Mouse (Mus musculus) liver, embryonic 15.5 days (tissue): Measurements from ENCODE around the gene Sp110. TPM values are rescaled to one million over a fixed set of nuclear protein-coding genes. Genes with fewer than 3 reads are reported as not detected.
"Not testable (repeated sequence)": the region's sequence is repeated elsewhere in the genome, so short reads cannot be mapped to it uniquely, and the experiment has no call there.

Experiments
- ATAC-seq: fragments of 200-750 bp; cut with Nextera tagmentation; 2 replicates; pipeline ENCODE4 v1.8.0; 2017; ENCODE audit warnings: moderate number of reproducible peaks, mild to moderate bottlenecking, moderate library complexity; ENCODE audit not compliant: insufficient read depth
- H3K27ac ChIP-seq: fragments of 300-500 bp; sonication (generic); replicated peaks from 2 replicates; pipeline ENCODE4 v1.5.1; 2015; ENCODE audit warnings: mild to moderate bottlenecking, inconsistent platforms
- H3K27me3 ChIP-seq: fragments of 300-500 bp; sonication (generic); 2 replicates; pipeline ENCODE4 v1.6.1; 2015; ENCODE audit warnings: mild to moderate bottlenecking, inconsistent platforms
- H3K36me3 ChIP-seq: fragments of 300-500 bp; sonication (generic); replicated peaks from 2 replicates; pipeline ENCODE4 v1.6.1; 2015; ENCODE audit warnings: moderate library complexity, mild to moderate bottlenecking, inconsistent platforms
- H3K4me1 ChIP-seq: fragments of 300-500 bp; sonication (generic); replicated peaks from 2 replicates; pipeline ENCODE4 v1.6.1; 2015; ENCODE audit warnings: inconsistent platforms
- H3K4me2 ChIP-seq: fragments of 300-500 bp; sonication (generic); 2 replicates; pipeline ENCODE4 v1.6.1; 2015; ENCODE audit warnings: moderate library complexity, mild to moderate bottlenecking, inconsistent platforms
- H3K4me3 ChIP-seq: fragments of 300-500 bp; sonication (generic); replicated peaks from 2 replicates; pipeline ENCODE4 v1.5.1; 2015; ENCODE audit warnings: mild to moderate bottlenecking, inconsistent platforms
- H3K9ac ChIP-seq: fragments of 300-500 bp; sonication (generic); 2 replicates; pipeline ENCODE4 v1.6.1; 2015; ENCODE audit warnings: moderate library complexity, mild to moderate bottlenecking, inconsistent platforms
- H3K9me3 ChIP-seq: fragments of 300-500 bp; sonication (generic); replicated peaks from 2 replicates; pipeline ENCODE4 v1.6.1; 2016; ENCODE audit warnings: inconsistent platforms
- WGBS: fragments of 180-500 bp; shearing (Covaris S2); methylation state at CpG from one replicate; pipeline ENCODE4 v1.1.7; 2015; ENCODE audit warnings: mixed read lengths; ENCODE audit not compliant: insufficient replicate concordance; 5-methylcytosine and 5-hydroxymethylcytosine counted together
- polyA plus RNA-seq: library from polyadenylated mRNA; unstranded; fragments of >200 nt; fragmentation: Nextera tagmentation; extraction: Ambion mirVana; gene quantifications from 2 replicates; pipeline ENCODE4 v1.2.1, GENCODE M21; 2015

Sp110 gene
- polyA plus RNA-seq, 1 experiment from 2014 or later = 5.7 TPM

- not testable (repeated sequence) for H3K4me2 ChIP-seq, H3K4me1 ChIP-seq, ATAC-seq, H3K27me3 ChIP-seq, H3K4me3 ChIP-seq, H3K36me3 ChIP-seq, H3K9ac ChIP-seq, H3K9me3 ChIP-seq, H3K27ac ChIP-seq
- WGBS = 47% methylated on average over 4 of the region's 4 CpGs
Measured at GRCm38 (mm10) chr1:85543818-85544217, 54.8 kb downstream of the Sp110 start.

- not testable (repeated sequence) for H3K4me3 ChIP-seq, H3K27me3 ChIP-seq, H3K4me2 ChIP-seq, H3K36me3 ChIP-seq, H3K27ac ChIP-seq, ATAC-seq, H3K9ac ChIP-seq, H3K4me1 ChIP-seq, H3K9me3 ChIP-seq
- WGBS = 61% methylated on average over 13 of the region's 15 CpGs
Measured at GRCm38 (mm10) chr1:85528451-85529110, 70.0 kb downstream of the Sp110 start.

Other genes with a start within 250 kb of the Sp110 start
- gene G530012D18Rik, start 23.1 kb downstream of the Sp110 start, polyA plus RNA-seq = 0.66 TPM in 1 of 2 replicates, not detected in the other
- 5.6 and 5.7 TPM in 2 replicates for gene Sp140, start 1.6 kb upstream of the Sp110 start, polyA plus RNA-seq
- gene Sp100, start 51.2 kb upstream of the Sp110 start, polyA plus RNA-seq = 5.7 and 6.6 TPM in 2 replicates
- 1.9 and 2.8 TPM in 2 replicates for gene A630001G21Rik, start 179.8 kb upstream of the Sp110 start, polyA plus RNA-seq
- 11.2 and 12.1 TPM in 2 replicates for gene Cab39, start 194.6 kb upstream of the Sp110 start, polyA plus RNA-seq